Mouse (Mus musculus) heart, adult 2 months (tissue): ENCODE results near the gene Mgat4d. TPM values are rescaled to one million over a fixed set of nuclear protein-coding genes. Genes with fewer than 3 reads are reported as not detected.
A peak's percentile ranks its signal among the peaks of the same experiment; 100 is the strongest.

Experiments used
- DNase-seq, 2 experiments: peaks; one replicate each; pipeline ENCODE4 v3.0.0; 2021
- H3K27ac ChIP-seq: fragments of 200-600 bp; 2 replicates; pipeline ENCODE4 v1.8.1; 2022
- H3K27me3 ChIP-seq: fragments of 200-500 bp; 2 replicates; pipeline ENCODE4 v1.6.1; 2012; ENCODE audit warnings: mild to moderate bottlenecking, low read length, inconsistent platforms, mixed read lengths; ENCODE audit not compliant: control insufficient read depth, insufficient read depth
- H3K36me3 ChIP-seq: fragments of 200-500 bp; 2 replicates; pipeline ENCODE4 v1.6.1; 2012; ENCODE audit warnings: low read length, inconsistent platforms; ENCODE audit not compliant: control insufficient read depth, insufficient read depth
- H3K4me1 ChIP-seq: fragments of 200-500 bp; 2 replicates; pipeline ENCODE4 v1.6.1; 2011; ENCODE audit warnings: low read length; ENCODE audit not compliant: control insufficient read depth, insufficient read depth
- H3K4me3 ChIP-seq: fragments of 200-600 bp; 2 replicates; pipeline ENCODE4 v1.8.1; 2022
- H3K79me2 ChIP-seq: fragments of 200-500 bp; replicated peaks from 2 replicates; pipeline ENCODE4 v1.6.1; 2012; ENCODE audit warnings: mild to moderate bottlenecking, inconsistent platforms, low read length, moderate library complexity, mixed read lengths; ENCODE audit not compliant: control insufficient read depth, insufficient read depth
- H3K9ac ChIP-seq: fragments of 200-500 bp; 2 replicates; pipeline ENCODE4 v1.6.1; 2012; ENCODE audit warnings: low read depth, mild to moderate bottlenecking, control low read depth, inconsistent platforms, low read length, mixed read lengths
- CTCF ChIP-seq: fragments of 200-600 bp; IDR thresholded peaks from 2 replicates; pipeline ENCODE4 v1.8.1; 2022; ENCODE audit warnings: antibody characterized with exemption, mild to moderate bottlenecking, moderate library complexity
- EP300 ChIP-seq: fragments of 200-500 bp; IDR thresholded peaks from 2 replicates; pipeline ENCODE4 v1.6.1; 2011; ENCODE audit warnings: low read depth, low read length, control low read depth; ENCODE audit not compliant: insufficient read depth
- POLR2A ChIP-seq: fragments of 200-500 bp; IDR thresholded peaks from 2 replicates; pipeline ENCODE4 v1.6.1; 2011; ENCODE audit warnings: mild to moderate bottlenecking, low read depth, low read length, control low read depth; ENCODE audit not compliant: insufficient read depth
- WGBS: fragments of 180-500 bp; shearing (Covaris S2); methylation state at CpG from one replicate; pipeline ENCODE4 v1.1.7; 2018; 5-methylcytosine and 5-hydroxymethylcytosine counted together
- intact Hi-C: fragments of 180-260 bp; cut with DNase I; formaldehyde crosslinking; loops from one replicate; pipeline ENCODE4 v1.15.1; 2025
- polyA plus RNA-seq: library from polyadenylated mRNA; depleted of rRNA; stranded (reverse); fragments of >200 nt; gene quantifications from 2 replicates; pipeline ENCODE4 v1.2.3, GENCODE M21; 2012
- total RNA-seq, 2 experiments: library from RNA; stranded (reverse); gene quantifications; 2 replicates each; pipeline ENCODE4 v1.2.3; 2021

Gene Mgat4d
- total and polyA plus RNA-seq, 3 experiments = not detected

DNA sequence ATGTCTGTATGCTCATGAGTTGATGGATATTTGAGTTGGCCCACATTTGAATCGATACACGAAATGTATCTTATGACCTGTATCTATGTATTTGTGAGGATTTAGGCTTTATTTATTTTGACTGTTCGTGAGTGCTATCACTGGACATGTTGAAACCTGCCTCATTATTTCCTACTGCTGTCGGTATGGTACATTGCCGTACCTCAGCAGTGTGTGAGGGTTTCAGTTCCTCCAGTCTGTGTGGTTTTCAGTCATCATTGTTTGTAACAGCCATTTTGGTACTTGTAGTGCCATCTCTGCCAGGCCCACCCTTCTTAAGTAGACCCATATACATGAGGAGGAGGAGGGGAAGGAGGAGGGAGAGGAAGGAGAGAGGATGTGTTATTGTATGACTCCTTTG lies 46.1 kb downstream of the Mgat4d start:
- no peak for TF ChIP-seq CTCF
- TF ChIP-seq EP300 = no peak
- TF ChIP-seq POLR2A = no peak
- no peak overlapping the region for H3K9ac ChIP-seq
- no peaks in the 10 kb centered on the region for H3K4me1 ChIP-seq
- H3K27me3 ChIP-seq = peaks cover 7% of the 10 kb centered on the region
- no peaks in the 10 kb centered on the region for H3K79me2 ChIP-seq
- WGBS = 82% methylated on average over 5 of the region's 5 CpGs
- H3K36me3 ChIP-seq = no peaks in the 10 kb centered on the region
- intact Hi-C loops = no loop called here
- H3K27ac ChIP-seq = no peak overlapping the region
- no peak overlapping the region for H3K4me3 ChIP-seq
- no peak for DNase-seq

- H3K9ac ChIP-seq = no peak overlapping the region
- intact Hi-C loops = no loop called here
- DNase-seq = no peak
- H3K27me3 ChIP-seq = no peaks in the 10 kb centered on the region; the same call in 1 of the 2 replicates
- no peaks in the 10 kb centered on the region for H3K4me1 ChIP-seq
- no peaks in the 10 kb centered on the region for H3K79me2 ChIP-seq
- H3K36me3 ChIP-seq = no peaks in the 10 kb centered on the region
- no peak overlapping the region for H3K27ac ChIP-seq
- H3K4me3 ChIP-seq = no peak overlapping the region
- TF ChIP-seq POLR2A (no peak), EP300 (no peak), CTCF (no peak)
- WGBS = 77% methylated on average over 6 of the region's 6 CpGs
These were observed 48.4 kb downstream of the Mgat4d start for GRCm38 (mm10) chr8:83396680-83397079.

GRCm38 (mm10) chr8:83397726-83398125 lies 49.5 kb downstream of the Mgat4d start:
- Histone ChIP-seq H3K27ac (no peak overlapping the region), H3K27me3 (no peaks in the 10 kb centered on the region; the same call in 1 of the 2 replicates), H3K4me1 (no peaks in the 10 kb centered on the region)

DNA sequence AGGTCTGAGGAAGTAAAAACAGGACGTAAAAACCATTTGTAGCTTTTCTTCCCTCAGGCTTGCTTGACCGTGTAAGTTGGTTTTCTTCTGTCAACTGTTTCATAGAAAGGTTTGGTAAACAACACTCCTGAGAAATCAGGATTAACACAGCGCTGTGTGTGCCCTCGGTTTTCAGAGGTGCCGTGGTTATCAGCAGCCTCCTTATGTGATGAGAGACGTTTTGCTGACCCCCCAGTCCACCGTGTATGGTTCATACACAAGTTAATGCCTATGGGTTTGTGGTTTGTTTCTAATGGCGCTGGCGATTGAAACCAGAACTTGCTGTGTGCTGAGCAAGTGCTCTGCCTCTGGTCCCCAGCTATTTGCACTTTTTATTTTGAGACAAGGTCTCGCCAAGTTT lies 57.3 kb downstream of the Mgat4d start:
- no peak overlapping the region for H3K4me3 ChIP-seq
- intact Hi-C loops = no loop called here
- 48% methylated on average over 10 of the region's 10 CpGs for WGBS

More at GRCm38 (mm10) chr8:83397726-83398125, 49.5 kb downstream of the Mgat4d start:
- intact Hi-C loops = no loop called here
- H3K9ac ChIP-seq = no peak overlapping the region
- H3K79me2 ChIP-seq = no peaks in the 10 kb centered on the region
- H3K4me3 ChIP-seq = no peak overlapping the region
- WGBS = 59% methylated on average over 4 of the region's 4 CpGs
- no peak for DNase-seq
- TF ChIP-seq CTCF = no peak
- no peak for TF ChIP-seq EP300
- TF ChIP-seq POLR2A = no peak
- H3K36me3 ChIP-seq = no peaks in the 10 kb centered on the region

GRCm38 (mm10) chr8:83406836-83407235 lies 58.6 kb downstream of the Mgat4d start:
- TF ChIP-seq EP300 = no peak
- TF ChIP-seq CTCF = peak; percentile 53
- H3K9ac ChIP-seq = no peak overlapping the region
- intact Hi-C loops = loop anchor here (2.0 kb wide), 1 partner anchor 306 kb away; no protein-coding TSS in a partner anchor
- 44% methylated on average over 6 of the region's 6 CpGs for WGBS
- no peaks in the 10 kb centered on the region for H3K27me3 ChIP-seq
- no peaks in the 10 kb centered on the region for H3K79me2 ChIP-seq
- no peak overlapping the region for H3K4me3 ChIP-seq
- no peak for DNase-seq
- H3K27ac ChIP-seq = no peak overlapping the region
- no peaks in the 10 kb centered on the region for H3K36me3 ChIP-seq
- H3K4me1 ChIP-seq = no peaks in the 10 kb centered on the region

More for the DNA sequence above, 57.3 kb downstream of the Mgat4d start:
- Histone ChIP-seq H3K4me1 (no peaks in the 10 kb centered on the region), H3K27ac (no peak overlapping the region), H3K36me3 (no peaks in the 10 kb centered on the region), H3K27me3 (no peaks in the 10 kb centered on the region), H3K79me2 (no peaks in the 10 kb centered on the region), H3K9ac (no peak overlapping the region)
- no peak for DNase-seq
- TF ChIP-seq CTCF = no peak
- no peak for TF ChIP-seq EP300
- TF ChIP-seq POLR2A = no peak

DNA sequence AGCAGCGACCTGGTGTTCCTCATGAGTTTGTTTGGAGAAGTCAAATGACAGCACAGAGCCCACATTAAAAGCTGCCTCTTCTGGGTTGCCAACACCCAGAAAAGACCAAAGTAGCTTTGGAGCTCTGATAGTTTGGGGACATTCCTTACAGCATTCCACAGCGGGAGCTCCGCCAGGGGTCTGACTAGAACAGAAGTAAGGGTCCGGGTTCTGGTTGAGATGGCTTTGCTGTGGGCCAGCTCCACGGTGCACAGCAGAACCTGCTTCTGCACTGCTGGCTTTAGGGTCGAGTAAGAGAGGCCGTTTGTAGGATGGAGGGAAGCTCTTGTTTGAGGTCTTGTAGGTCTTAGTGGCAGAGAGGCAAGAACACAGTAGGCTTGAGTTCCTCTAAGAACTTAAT lies 60.2 kb downstream of the Mgat4d start:
- intact Hi-C loops = no loop called here
- Histone ChIP-seq H3K27me3 (no peaks in the 10 kb centered on the region), H3K9ac (no peak overlapping the region), H3K4me3 (no peak overlapping the region), H3K79me2 (no peaks in the 10 kb centered on the region), H3K36me3 (no peaks in the 10 kb centered on the region), H3K4me1 (no peaks in the 10 kb centered on the region), H3K27ac (no peak overlapping the region)
- no peak for DNase-seq
- TF ChIP-seq POLR2A (no peak), EP300 (no peak), CTCF (no peak)
- 61% methylated on average over 7 of the region's 7 CpGs for WGBS

GRCm38 (mm10) chr8:83416878-83417277 lies 68.6 kb downstream of the Mgat4d start:
- WGBS = 95% methylated on average over 15 of the region's 15 CpGs
- Histone ChIP-seq H3K36me3 (no peaks in the 10 kb centered on the region), H3K4me1 (no peaks in the 10 kb centered on the region), H3K27ac (no peak overlapping the region), H3K9ac (no peak overlapping the region), H3K79me2 (no peaks in the 10 kb centered on the region), H3K27me3 (no peaks in the 10 kb centered on the region; the same call in 1 of the 2 replicates), H3K4me3 (no peak overlapping the region)
- intact Hi-C loops = no loop called here
- DNase-seq = no peak
- no peak for TF ChIP-seq POLR2A
